Mouse (Mus musculus) cerebellum, adult 2 months (tissue): ENCODE measurements at regions not wholly inside any gene's neighbourhood (a gene's known extent, or its start where the extent isn't known, plus 50 kb on each side); places are given as distances from the start of the nearest gene placed in this dataset.

Experiments
- CTCF ChIP-seq: fragments of 200-500 bp; IDR thresholded peaks from 2 replicates; pipeline ENCODE4 v1.5.1; 2011; ENCODE audit warnings: low read depth, mild to moderate bottlenecking, control low read depth, low read length, moderate library complexity, borderline replicate concordance; ENCODE audit not compliant: insufficient read depth
- POLR2A ChIP-seq: fragments of 200-500 bp; IDR thresholded peaks from 2 replicates; pipeline ENCODE4 v1.6.1; 2011; ENCODE audit warnings: low read length, control low read depth, borderline replicate concordance; ENCODE audit not compliant: insufficient read depth

DNA sequence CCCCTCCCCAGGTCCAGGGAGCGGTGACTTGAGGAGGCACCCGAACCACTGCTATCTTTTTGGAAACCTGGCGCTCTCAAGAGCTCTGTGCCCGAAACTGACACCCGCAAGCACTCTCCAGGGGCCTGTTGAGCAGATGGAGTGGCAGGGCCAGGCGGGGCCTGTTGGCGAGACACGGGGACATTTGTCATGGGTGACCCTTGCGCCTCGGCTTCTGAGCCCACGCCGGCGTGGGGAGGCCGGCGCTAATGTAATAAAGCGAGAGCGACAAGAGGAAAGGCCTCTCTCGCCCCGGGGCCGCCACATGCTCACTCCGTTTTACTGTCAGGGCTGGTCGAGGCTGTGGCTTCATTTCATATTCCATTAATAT, 85.2 kb downstream of the Nr2f2 start:
- TF ChIP-seq CTCF (no peak), POLR2A (no peak)
